14 mouse cellular contexts compared by ENCODE assay signal in the genomic region with DNA sequence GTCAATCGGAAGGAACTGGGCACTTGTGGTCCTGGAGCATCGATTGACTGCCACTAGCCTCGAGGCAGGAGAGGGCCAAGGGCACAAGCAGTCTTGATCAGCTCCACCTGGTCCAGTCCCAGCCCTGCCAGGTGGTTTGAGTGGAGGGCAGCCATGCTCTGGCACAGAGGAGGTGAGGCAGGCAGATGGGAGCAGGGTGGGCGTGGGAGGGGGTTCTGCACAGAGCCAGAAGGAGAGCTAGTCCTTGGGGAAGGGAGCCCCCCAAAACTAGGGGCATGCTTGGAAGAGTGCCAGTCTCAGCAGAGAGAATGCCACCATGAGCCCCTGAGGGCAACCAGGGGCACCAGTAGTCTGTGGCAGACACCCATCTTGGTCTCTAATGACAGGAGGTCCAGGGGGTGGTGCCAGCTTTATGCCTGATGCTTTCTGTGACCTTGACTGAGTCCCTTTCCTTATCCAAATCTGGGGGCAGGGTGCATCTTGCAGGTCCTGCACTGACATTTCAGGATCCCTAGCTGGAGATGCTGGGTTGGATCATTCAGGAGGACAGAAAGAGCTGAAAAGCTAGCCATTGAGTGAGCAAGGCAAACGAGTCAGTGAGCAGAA. TPM values are rescaled to one million over a fixed set of nuclear protein-coding genes. Genes with fewer than 3 reads are reported as not detected.
"Had no signal": no experiment of that assay in that cellular context is flagged by ENCODE, and none has a peak within 500 bp of the region (broad histone marks: within the 10 kb centered on the region; RNA-seq: fewer than 3 reads in every experiment).

No protein-coding gene starts in this region.

- DNase-seq: kidney, postnatal 10 days; layer of hippocampus, postnatal 36 days; lung, adult 18-20 months; lung, postnatal 36 days; thymus, postnatal 36 days had no signal

- H3K4me1 ChIP-seq: limb, embryonic 13.5 days; midbrain, embryonic 13.5 days; neural tube, embryonic 15.5 days; stomach, embryonic 15.5 days had no signal

- H3K4me3 ChIP-seq: limb, embryonic 13.5 days; midbrain, embryonic 13.5 days; neural tube, embryonic 15.5 days; stomach, embryonic 15.5 days had no signal

- H3K27ac ChIP-seq: limb, embryonic 13.5 days; liver, embryonic 14.5 days; midbrain, embryonic 13.5 days; neural tube, embryonic 15.5 days; stomach, embryonic 15.5 days had no signal

RNA-seq across cellular contexts. Expression of gene Atp2b3, which starts 2.3 kb away (rescaled TPM):
- total RNA-seq: liver, adult 2 months; megakaryocyte progenitor cell, adult 5-6 weeks had no signal
- polyA plus RNA-seq: liver, adult 2 months; liver, embryonic 14.5 days; spleen, adult 2 months; thymus, postnatal 0 days had no signal
